Mouse (Mus musculus) liver, adult 2 months (tissue): Measurements from ENCODE around the gene Npnt.

Experiments used
- CTCF ChIP-seq: fragments of 200-500 bp; IDR thresholded peaks from 2 replicates; pipeline ENCODE4 v1.5.1; 2011; ENCODE audit warnings: low read depth, low read length, control low read depth
- POLR2A ChIP-seq: fragments of 200-500 bp; IDR thresholded peaks from 2 replicates; pipeline ENCODE4 v1.6.1; 2011; ENCODE audit warnings: low read length, control low read depth; ENCODE audit not compliant: insufficient read depth; ENCODE audit errors: extremely low read depth

DNA sequence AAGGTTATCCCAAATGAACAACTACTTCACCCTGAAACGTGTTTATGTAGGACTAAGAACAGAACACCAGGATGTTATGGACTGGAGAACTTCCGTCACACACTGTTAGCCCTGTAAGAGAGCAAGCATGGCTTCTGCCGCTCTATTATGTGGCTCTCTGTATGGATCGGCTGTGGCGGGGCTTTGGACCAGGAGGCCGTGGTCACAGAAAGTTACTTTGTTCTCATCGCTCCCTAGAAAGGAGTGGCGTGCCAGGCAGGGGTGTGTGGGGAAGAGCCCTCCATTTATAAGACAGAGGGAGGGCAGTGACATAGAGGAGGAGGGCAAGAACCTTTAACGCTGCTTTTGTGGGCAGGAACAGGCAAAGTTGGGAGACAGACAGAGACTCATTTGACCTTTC, 46.2 kb upstream of the Npnt start:
- TF ChIP-seq CTCF (no peak), POLR2A (no peak)
